Mouse (Mus musculus) B cell, adult 2 months (primary cell): ENCODE results near the gene Kcmf1.
"Not testable (repeated sequence)": the region's sequence is repeated elsewhere in the genome, so short reads cannot be mapped to it uniquely, and the experiment has no call there.

Experiments used
- DNase-seq, 2 experiments: peaks; one replicate each; pipeline ENCODE4 v3.0.0; 2022

Gene Kcmf1

GRCm38 (mm10) chr6:72898244-72899200 is 1.3 kb downstream of the Kcmf1 start:
- DNase-seq = peak; percentile 78 to 80

GRCm38 (mm10) chr6:72895000-72895399 is 4.8 kb downstream of the Kcmf1 start:
- DNase-seq = no peak

DNA sequence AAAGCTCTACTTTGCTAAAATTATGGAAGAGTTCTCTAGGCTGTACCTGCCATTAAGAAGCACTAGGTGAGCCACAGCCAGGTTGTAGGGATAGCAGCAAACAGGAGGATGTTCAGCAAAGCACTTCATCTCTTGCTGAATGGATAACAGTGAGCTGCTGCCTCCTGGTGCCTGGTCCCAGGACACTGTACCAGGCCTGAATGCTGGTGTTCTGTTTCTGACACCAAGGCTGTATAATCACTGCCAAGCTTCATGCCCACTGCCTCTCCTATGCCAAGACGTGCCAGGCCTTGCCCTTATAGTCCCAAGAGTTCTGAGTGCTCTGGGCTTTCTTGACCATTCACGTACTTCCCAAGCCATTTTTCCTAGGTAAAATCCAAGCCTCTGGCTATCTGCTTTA is 8.5 kb downstream of the Kcmf1 start:
- DNase-seq = no peak

GRCm38 (mm10) chr6:72888655-72889054 is 11.1 kb downstream of the Kcmf1 start:
- DNase-seq = no peak

GRCm38 (mm10) chr6:72885268-72885667 is 14.5 kb downstream of the Kcmf1 start:
- no peak for DNase-seq

DNA sequence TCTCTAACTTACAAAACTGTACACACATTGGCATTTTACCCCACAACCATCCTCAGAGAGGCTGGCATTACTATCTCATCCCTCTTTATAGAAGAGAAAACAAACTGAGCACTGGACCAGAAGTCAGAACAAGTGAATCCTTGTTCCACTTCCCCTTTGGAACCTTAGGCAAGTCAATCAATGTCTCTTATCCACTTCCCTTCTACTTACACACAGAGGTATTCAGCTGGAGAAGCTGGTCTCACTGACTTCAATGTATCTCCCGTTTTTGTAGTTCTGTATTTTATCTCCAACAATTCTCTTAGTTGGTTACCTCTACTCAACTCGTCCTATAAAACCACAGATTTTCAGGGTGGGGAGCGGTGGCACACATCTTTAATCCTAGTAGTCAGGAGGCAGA is 15.0 kb downstream of the Kcmf1 start:
- no peak for DNase-seq

DNA sequence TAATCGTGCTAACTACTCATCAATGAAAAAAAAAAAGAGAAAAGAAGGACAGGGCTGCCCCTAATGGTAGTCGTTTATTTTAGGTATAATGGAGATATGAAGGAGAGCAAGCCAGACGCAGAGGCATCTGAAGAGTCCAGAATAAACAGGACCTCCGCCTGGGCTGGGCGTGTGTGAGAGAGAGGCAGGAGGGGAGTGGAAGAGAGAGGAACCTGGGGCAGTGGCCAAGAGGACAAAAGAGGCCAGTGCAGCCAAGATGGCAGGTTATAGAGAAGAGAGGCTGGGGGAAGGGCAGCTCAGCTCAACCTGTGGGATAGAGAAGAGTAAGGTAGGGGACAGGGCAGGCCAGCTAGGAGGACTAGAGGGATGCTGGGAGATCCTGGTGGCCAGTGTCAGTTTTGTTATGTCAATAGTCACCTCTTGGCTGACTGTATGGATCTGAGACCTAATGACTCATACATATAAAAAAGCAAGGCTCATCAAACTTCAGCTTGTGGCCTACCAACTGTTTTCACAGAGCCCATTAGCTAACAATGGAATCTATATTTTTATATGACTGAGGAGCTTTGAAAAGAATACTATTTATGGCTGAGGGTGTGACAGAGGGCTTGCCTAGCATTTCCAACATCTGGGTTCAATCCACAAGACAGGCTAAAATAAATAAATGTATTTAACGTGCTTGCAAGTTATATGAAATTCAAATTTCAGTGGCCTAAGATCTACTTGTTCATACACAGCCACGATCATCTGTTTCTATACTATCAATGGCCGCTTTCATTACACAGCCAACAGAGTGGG is 16.9 kb downstream of the Kcmf1 start:
- no peak for DNase-seq

GRCm38 (mm10) chr6:72882222-72882621 is 17.6 kb downstream of the Kcmf1 start:
- no peak for DNase-seq

GRCm38 (mm10) chr6:72881619-72881979 is 18.2 kb downstream of the Kcmf1 start:
- DNase-seq = no peak

GRCm38 (mm10) chr6:72880913-72881618 is 18.7 kb downstream of the Kcmf1 start:
- DNase-seq = no peak

DNA sequence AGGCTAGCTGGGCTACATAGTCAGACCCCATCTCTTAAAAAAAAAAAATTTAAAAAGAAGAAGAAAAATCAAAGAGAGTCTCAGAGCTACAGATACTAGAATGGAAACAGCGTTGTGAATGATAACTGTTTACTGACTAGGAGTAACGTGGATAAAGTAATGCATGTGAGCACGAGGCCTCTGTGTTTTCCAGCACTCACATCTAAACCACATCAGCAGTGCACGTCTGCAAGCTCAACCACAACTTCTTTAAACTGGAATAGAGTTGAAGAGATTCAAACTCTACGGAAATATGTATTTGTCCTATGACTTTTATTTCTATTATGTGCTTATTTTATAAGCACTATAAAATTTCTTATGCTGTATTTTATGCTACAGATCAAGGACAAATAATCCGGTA is 23.1 kb downstream of the Kcmf1 start:
- no peak for DNase-seq

DNA sequence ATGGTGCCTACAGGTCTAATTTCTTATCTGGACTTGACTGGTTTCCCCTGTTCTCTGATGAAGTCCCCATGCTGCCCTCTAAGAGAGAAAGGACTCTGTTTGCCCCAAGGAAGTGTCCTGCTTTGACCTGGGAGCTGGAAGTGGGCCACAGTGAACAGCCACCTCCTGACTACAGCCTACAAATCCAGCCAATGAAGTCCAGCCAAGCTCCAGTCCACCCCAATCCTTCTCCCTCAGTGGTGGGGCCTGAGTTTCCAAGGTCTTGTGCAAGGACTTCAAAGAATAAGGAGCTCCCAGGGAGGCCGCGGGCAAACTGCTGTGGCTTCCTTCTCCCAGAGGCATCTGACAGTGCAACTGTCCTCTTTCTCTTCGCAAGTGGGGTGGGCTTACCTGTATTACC is 26.4 kb downstream of the Kcmf1 start:
- no peak for DNase-seq

DNA sequence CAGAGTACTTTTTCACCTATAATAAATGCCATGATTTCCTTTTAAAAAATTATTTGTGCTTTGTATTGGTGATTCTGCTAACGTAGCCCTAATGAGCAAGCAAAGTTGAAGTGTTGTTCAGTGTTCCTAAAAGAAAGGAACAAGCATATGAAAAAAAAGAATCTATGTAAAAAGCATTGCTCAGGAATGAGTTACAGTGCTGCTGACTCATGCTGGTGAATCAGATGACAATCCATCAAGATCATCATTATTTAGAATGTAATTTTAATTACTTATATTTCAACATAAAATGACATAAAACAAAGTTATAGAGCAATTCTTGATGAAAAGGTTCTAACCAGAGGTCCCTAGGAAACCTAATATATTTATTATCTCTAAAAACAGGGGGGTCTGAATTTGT is 27.5 kb downstream of the Kcmf1 start:
- no peak for DNase-seq

DNA sequence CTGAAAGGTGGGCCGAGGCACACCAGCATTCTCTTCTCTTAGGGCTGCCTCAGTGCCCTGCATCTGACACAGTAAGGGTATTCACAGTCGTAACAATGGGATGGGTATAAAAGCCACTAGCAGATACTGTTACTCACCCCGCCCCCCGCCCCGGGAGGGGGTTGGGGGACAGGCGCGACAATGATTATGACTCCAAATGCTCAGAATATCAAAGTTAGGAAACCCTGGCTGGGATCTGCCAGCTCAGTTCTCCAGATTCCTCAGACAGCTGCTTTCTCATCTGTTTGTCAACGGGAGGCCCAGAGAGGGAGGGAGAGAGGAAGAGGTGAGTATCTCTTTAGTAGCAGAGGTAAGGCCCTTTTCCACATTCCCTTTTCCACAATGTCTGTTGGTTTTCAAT is 30.2 kb downstream of the Kcmf1 start:
- DNase-seq = no peak

DNA sequence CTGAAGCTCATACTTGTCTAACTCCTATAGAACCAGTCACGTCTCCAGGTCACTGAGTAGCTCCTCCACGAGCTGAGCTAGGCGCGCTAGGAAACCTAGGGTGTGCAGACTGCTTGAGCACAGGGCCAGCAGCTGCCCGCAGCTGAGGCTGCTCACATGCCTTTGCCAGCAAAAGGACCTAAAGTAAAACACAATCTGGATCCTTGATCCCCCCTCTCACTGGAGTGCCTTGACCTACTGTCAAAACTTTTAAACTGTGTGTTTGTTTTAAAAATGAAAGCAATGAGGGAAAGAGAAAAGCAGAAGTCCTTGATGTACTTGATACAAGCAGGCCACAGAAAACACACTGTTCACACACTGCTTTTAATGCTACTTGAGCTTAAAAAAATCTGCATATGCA is 31.1 kb downstream of the Kcmf1 start:
- DNase-seq = peak; percentile 26 to 29

- no peak for DNase-seq
Measured at GRCm38 (mm10) chr6:72867746-72868145, 32.0 kb downstream of the Kcmf1 start.

GRCm38 (mm10) chr6:72866232-72866631 is 33.5 kb downstream of the Kcmf1 start:
- no peak for DNase-seq

GRCm38 (mm10) chr6:72862686-72863085 is 37.1 kb downstream of the Kcmf1 start:
- not testable (repeated sequence) for DNase-seq

GRCm38 (mm10) chr6:72854256-72854655 is 45.5 kb downstream of the Kcmf1 start:
- DNase-seq = no peak

- no peak for DNase-seq
Measured at GRCm38 (mm10) chr6:72852180-72852579, 47.6 kb downstream of the Kcmf1 start.

GRCm38 (mm10) chr6:72851633-72852032 is 48.1 kb downstream of the Kcmf1 start:
- peak; percentile 58 to 62 for DNase-seq

GRCm38 (mm10) chr6:72841986-72842502 is 57.7 kb downstream of the Kcmf1 start:
- no peak for DNase-seq
